In the genomic region with DNA sequence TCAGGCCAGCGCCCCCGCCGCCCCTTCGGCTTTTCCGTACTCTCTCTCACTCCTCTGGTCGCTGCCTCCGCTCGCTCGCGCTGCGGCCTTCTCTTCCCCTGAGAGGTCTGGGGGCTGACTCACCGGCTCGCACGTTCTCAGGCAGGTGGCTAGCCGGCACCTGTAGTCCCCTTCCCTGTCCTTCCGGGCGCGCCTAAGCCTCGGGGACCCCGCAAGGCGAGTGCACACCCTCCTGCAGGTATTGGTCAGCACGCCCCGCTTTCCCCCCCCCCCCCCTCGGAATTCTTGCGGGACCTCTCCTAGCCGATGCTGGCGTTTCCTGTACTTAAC, we compare ENCODE assay signal across 8 mouse cellular contexts. TPM values are rescaled to one million over a fixed set of nuclear protein-coding genes. Genes with fewer than 3 reads are reported as not detected.
DNase-seq lines count a peak whose midpoint lies in the region; ATAC-seq and TF ChIP-seq lines count a peak whose summit lies in the region.

A gene (minus strand): TSS at position 176 of the 330 bp plus-strand sequence.

- H3K4me2 ChIP-seq in intestine, embryonic 14.5 days (ENCODE audit: low read length): peak within 1 kb of the TSS; percentile 75

- peak within 1 kb of the TSS; percentile 90 for H3K4me3 ChIP-seq in kidney, adult 2 months (ENCODE audit: insufficient read depth, low read depth, low read length)
- H3K4me3 ChIP-seq in intestine, embryonic 14.5 days (ENCODE audit: low read depth, low read length): peak within 1 kb of the TSS; percentile 73

- no peaks in the 10 kb centered on the region for H3K27me3 ChIP-seq in kidney, adult 2 months (replicated peaks; ENCODE audit: control insufficient read depth, insufficient read depth, low read length)
- H3K27me3 ChIP-seq in intestine, embryonic 14.5 days (replicated peaks; ENCODE audit: control insufficient read depth, insufficient read depth, low read length): no peaks in the 10 kb centered on the region

- TF ChIP-seq POLR2A in kidney, adult 2 months (IDR thresholded peaks at IDR 0.05; ENCODE audit: low read depth, low read length): no peak

- under 1% methylated on average over 27 of the region's 27 CpGs for WGBS in kidney, adult 2 months
- 0% methylated on average over 25 of the region's 27 CpGs for WGBS in intestine, embryonic 14.5 days

- no peak for TF ChIP-seq CTCF in kidney, adult 2 months (conservative IDR thresholded peaks at IDR 0.05; ENCODE audit: insufficient read depth, insufficient read length, low read depth, low read length)

- H3K9me3 ChIP-seq in intestine, embryonic 14.5 days (ENCODE audit: control insufficient read depth, low read length): no peaks in the 10 kb centered on the region

- H3K36me3 ChIP-seq in kidney, adult 2 months (ENCODE audit: control insufficient read depth, insufficient read depth, low read length): no peaks in the 10 kb centered on the region
- no peaks in the 10 kb centered on the region for H3K36me3 ChIP-seq in intestine, embryonic 14.5 days (ENCODE audit: control insufficient read depth, insufficient read depth, low read length)

- peak within 1 kb of the TSS; percentile 99 for H3K27ac ChIP-seq in kidney, adult 2 months (ENCODE audit: insufficient read depth, low read depth, low read length)
- peak within 1 kb of the TSS; percentile 96 for H3K27ac ChIP-seq in intestine, embryonic 14.5 days (ENCODE audit: low read depth)

- no peak for DNase-seq in kidney, adult 2 months
- no peak for DNase-seq in kidney, adult 9 months
- DNase-seq in adrenal gland, adult 2 months: no peak
- DNase-seq in gastrocnemius, adult 8-10 months (ENCODE audit: low spot score in 2 of 2): no peak
- no peak for DNase-seq in intestine, embryonic 14.5 days (ENCODE audit: low spot score)
- DNase-seq in adipocyte (ENCODE audit: low spot score): no peak
- DNase-seq in retina, embryonic 14.5 days (ENCODE audit: low spot score): no peak

- peak within 1 kb of the TSS; percentile 77 for H3K9ac ChIP-seq in intestine, embryonic 14.5 days (ENCODE audit: low read length)

- ATAC-seq in intestine, embryonic 14.5 days (replicated peaks; ENCODE audit: low FRiP score, low TSS enrichment, low read depth): peak; percentile 78
- ATAC-seq in megakaryocyte-erythroid progenitor cell, adult 5-6 weeks (replicated peaks; ENCODE audit: low FRiP score, low TSS enrichment, poor library complexity, severe bottlenecking): no peak

- H3K4me1 ChIP-seq in kidney, adult 2 months (ENCODE audit: control insufficient read depth, insufficient read depth, low read length): peaks cover 9% of the 10 kb centered on the region
- peaks cover 6% of the 10 kb centered on the region for H3K4me1 ChIP-seq in intestine, embryonic 14.5 days (replicated peaks; ENCODE audit: control insufficient read depth, insufficient read depth, low read length)

RNA-seq across cellular contexts. Expression of the gene that starts here (rescaled TPM):
- polyA plus RNA-seq in kidney, adult 2 months (2012; rRNA removed): 5.0 and 7.2 TPM in 2 replicates
- 10 to 100 TPM; 12.0 to 12.5 TPM for total RNA-seq in adrenal gland, adult 2 months (2021)
- 0.78 and 1.0 TPM in 2 replicates for polyA plus RNA-seq in adrenal gland, adult 2 months (2012; rRNA removed)
- total RNA-seq in gastrocnemius, adult 8-10 months (2022): 10 to 100 TPM; 28.7 to 38.1 (median 35.3) TPM
- 11.4 and 12.3 TPM in 2 replicates for polyA plus RNA-seq in intestine, embryonic 14.5 days (2014; fragmentation: Nextera tagmentation; extraction: Ambion mirVana)
- total RNA-seq in megakaryocyte-erythroid progenitor cell, adult 5-6 weeks (2014; fragmentation: Nextera tagmentation): 15.8 and 22.0 TPM in 2 replicates
- 15.8 and 23.0 TPM in 2 replicates for total RNA-seq in megakaryocyte-erythroid progenitor cell, adult 5-6 weeks (2017)
